Mouse (Mus musculus) megakaryocyte-erythroid progenitor cell, adult 5-6 weeks (primary cell): ENCODE measurements around the gene Kdm2b. TPM values are rescaled to one million over a fixed set of nuclear protein-coding genes. Genes with fewer than 3 reads are reported as not detected.

Source experiments
- ATAC-seq: replicated peaks from 2 replicates; pipeline ENCODE4 v1.8.0; 2016; ENCODE audit warnings: mild to moderate bottlenecking, inconsistent platforms; ENCODE audit not compliant: severe bottlenecking, poor library complexity, low FRiP score, low TSS enrichment
- total RNA-seq, 2 experiments: library from RNA; stranded (forward) in 1 of 2; stranded (reverse) in 1 of 2; fragments of 200-1000, 215-1000 nt in 1 of 2; fragments of >200 nt in 1 of 2; fragmentation: Nextera tagmentation in 1 of 2; gene quantifications; 2 replicates each; pipeline ENCODE4 v1.2.3; 2014 to 2017

The Kdm2b gene
- total RNA-seq, 2 experiments from 2014 or later = 58.8 to 64.0 TPM

DNA sequence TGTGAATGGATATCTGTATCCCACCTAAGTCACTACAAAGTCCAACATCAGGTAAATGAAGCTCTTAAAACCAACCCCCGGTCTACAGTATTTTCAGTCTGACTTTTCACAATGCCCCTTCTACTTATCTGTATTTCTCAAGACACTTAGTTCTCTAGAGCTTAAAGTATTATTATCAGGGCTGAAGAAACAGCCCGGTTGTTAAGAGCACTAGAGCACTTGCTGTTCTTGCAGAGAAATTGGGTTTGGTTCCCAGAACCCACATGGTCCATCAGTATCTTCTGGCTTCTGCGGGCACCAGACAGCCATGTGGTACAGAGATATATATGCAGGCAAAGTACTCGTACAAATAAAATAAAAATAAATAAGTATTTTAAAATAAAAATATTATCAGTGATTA is 167.2 kb downstream of the Kdm2b start:
- ATAC-seq = no peak

DNA sequence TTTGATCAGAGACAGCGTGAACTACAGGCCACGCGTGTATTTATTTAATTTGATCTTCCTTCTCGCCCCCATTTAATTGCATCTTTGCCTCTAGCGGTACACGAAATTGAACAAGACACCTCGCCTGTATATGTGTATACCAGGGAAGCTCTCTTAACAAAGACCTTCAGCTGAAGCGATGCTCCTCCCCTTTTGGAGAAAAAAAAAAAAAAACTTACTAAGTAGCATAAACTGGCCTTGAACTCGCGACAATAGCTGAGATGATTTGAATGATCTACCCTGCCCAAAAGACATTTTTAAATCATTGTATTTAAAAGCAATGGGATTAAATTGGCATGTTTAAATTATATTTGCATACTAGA is 168.1 kb downstream of the Kdm2b start:
- peak; percentile 38; the same call in 1 of the 2 replicates for ATAC-seq

GRCm38 (mm10) chr5:122820777-122821523 is 168.7 kb downstream of the Kdm2b start, which contains the start of gene Anapc5:
Anapc5 (minus strand) TSS chr5:122821339.
- ATAC-seq = peak; percentile 97

Other genes starting within 250 kb of the Kdm2b start
- gene Camkk2, start 210.4 kb downstream of the Kdm2b start, total RNA-seq (2014; fragmentation: Nextera tagmentation) = 39.0 and 40.9 TPM in 2 replicates
- gene Camkk2, start 210.4 kb downstream of the Kdm2b start, total RNA-seq (2017) = 15.8 and 18.4 TPM in 2 replicates
- gene Anapc5, start 168.5 kb downstream of the Kdm2b start, total RNA-seq (2014; fragmentation: Nextera tagmentation) = 338 and 413 TPM in 2 replicates
- 279 and 302 TPM in 2 replicates for gene Anapc5, start 168.5 kb downstream of the Kdm2b start, total RNA-seq (2017)
- gene Rnf34, start 139.8 kb downstream of the Kdm2b start, total RNA-seq (2014; fragmentation: Nextera tagmentation) = 7.6 and 10.4 TPM in 2 replicates
- 15.4 and 22.2 TPM in 2 replicates for gene Rnf34, start 139.8 kb downstream of the Kdm2b start, total RNA-seq (2017)
- gene Orai1, start 25.3 kb upstream of the Kdm2b start, total RNA-seq (2014; fragmentation: Nextera tagmentation) = 6.0 and 7.7 TPM in 2 replicates
- 3.9 and 4.9 TPM in 2 replicates for gene Orai1, start 25.3 kb upstream of the Kdm2b start, total RNA-seq (2017)
- not detected in 2 replicates for gene Morn3, start 57.2 kb upstream of the Kdm2b start, total RNA-seq (2014; fragmentation: Nextera tagmentation)
- not detected in 2 replicates for gene Morn3, start 57.2 kb upstream of the Kdm2b start, total RNA-seq (2017)
- 22.0 and 24.8 TPM in 2 replicates for gene Tmem120b, start 78.6 kb upstream of the Kdm2b start, total RNA-seq (2014; fragmentation: Nextera tagmentation)
- gene Tmem120b, start 78.6 kb upstream of the Kdm2b start, total RNA-seq (2017) = 4.0 and 12.6 TPM in 2 replicates
- 3.2 TPM in 1 of 2 replicates, not detected in the other for gene Rhof, start 142.9 kb upstream of the Kdm2b start, total RNA-seq (2014; fragmentation: Nextera tagmentation)
- gene Rhof, start 142.9 kb upstream of the Kdm2b start, total RNA-seq (2017) = 0.61 and 1.1 TPM in 2 replicates
- gene Setd1b, start 152.4 kb upstream of the Kdm2b start, total RNA-seq (2014; fragmentation: Nextera tagmentation) = 37.1 and 43.9 TPM in 2 replicates
- 2.1 and 3.9 TPM in 2 replicates for gene Setd1b, start 152.4 kb upstream of the Kdm2b start, total RNA-seq (2017)
- gene Psmd9, start 179.6 kb upstream of the Kdm2b start, total RNA-seq (2014; fragmentation: Nextera tagmentation) = 89.8 and 96.1 TPM in 2 replicates
- gene Psmd9, start 179.6 kb upstream of the Kdm2b start, total RNA-seq (2017) = 36.0 and 41.0 TPM in 2 replicates
- gene Hpd, start 192.9 kb upstream of the Kdm2b start, total RNA-seq (2014; fragmentation: Nextera tagmentation) = not detected in 2 replicates
- gene Hpd, start 192.9 kb upstream of the Kdm2b start, total RNA-seq (2017) = not detected in 2 replicates